Mouse (Mus musculus) forelimb bud, embryonic 11.5 days (tissue): ENCODE results near the gene Gm9611.
"Not testable (repeated sequence)": the region's sequence is repeated elsewhere in the genome, so short reads cannot be mapped to it uniquely, and the experiment has no call there.

Source experiments
- DNase-seq: peaks from one replicate; pipeline ENCODE4 v3.0.0-alpha.2; 2012; ENCODE audit warnings: low read depth, low spot score

The Gm9611 gene

DNA sequence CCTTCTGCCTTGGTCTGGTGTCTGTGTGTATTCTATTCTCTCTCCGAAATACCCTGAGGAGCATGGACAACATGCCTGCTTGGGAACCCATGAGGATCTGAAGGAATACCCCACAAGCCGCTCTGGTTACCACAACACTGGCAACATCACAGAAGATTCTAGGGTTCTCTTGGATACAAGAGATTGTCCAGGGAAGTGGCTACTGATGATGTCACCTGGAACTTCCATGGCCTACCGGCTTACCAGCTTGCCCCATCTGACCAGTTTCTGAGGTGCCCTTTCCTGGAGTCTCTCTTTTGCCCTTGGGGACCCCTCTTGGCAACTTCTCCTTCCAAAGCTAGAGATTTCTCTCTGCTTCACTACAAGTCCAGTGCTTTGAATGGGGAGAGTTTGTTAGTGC is at the start of gene Gm9611:
TSS of gene Gm9611 (minus strand) at position 101 of the 400 bp plus-strand sequence.
- not testable (repeated sequence) for DNase-seq

DNA sequence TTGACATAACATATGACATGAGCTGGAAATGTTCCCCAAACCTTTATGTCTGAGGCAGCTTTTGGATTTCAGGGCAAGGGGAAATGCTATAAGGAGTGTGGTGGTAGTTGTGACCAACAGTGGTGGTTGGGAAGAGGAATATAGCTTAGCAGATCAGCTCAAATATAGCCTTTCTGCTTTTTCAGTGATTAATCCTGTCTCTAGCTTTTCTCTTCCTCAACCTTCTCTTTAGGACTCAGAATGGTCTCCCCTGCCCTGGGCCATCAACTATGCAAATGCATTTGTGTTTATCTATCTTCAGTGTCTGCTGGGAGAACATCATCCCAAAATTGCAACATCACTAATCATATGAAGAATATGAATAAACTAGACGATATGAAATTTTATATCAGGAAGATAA is 12.8 kb upstream of the Gm9611 start, which contains the start of gene Gm7995:
TSS of gene Gm7995 (plus strand) at position 301 of the 400 bp plus-strand sequence.
- DNase-seq = not testable (repeated sequence)

DNA sequence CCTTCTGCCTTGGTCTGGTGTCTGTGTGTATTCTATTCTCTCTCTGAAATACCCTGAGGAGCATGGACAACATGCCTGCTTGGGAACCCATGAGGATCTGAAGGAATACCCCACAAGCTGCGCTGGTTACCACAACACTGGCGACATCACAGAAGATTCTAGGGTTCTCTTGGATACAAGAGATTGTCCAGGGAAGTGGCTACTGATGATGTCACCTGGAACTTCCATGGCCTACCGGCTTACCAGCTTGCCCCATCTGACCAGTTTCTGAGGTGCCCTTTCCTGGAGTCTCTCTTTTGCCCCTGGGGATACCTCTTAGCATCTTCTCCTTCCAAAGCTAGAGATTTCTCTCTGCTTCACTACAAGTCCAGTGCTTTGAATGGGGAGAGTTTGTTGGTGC is 37.2 kb downstream of the Gm9611 start, which contains the start of gene Gm17026:
TSS of gene Gm17026 (minus strand) at position 101 of the 400 bp plus-strand sequence.
- DNase-seq = not testable (repeated sequence)
